Mouse (Mus musculus) forebrain, embryonic 16.5 days (tissue): Measurements from ENCODE around the gene Pax3. TPM values are rescaled to one million over a fixed set of nuclear protein-coding genes. Genes with fewer than 3 reads are reported as not detected.

Experiments used
- ATAC-seq: fragments of 200-750 bp; cut with Nextera tagmentation; 2 replicates; pipeline ENCODE4 v1.8.0; 2017; ENCODE audit warnings: mild to moderate bottlenecking, moderate library complexity
- H3K27ac ChIP-seq: fragments of 300-500 bp; sonication (generic); 2 replicates; pipeline ENCODE4 v1.5.1; 2014; ENCODE audit warnings: low read length, control low read depth
- H3K27me3 ChIP-seq: fragments of 300-500 bp; sonication (generic); replicated peaks from 2 replicates; pipeline ENCODE4 v1.6.1; 2014; ENCODE audit warnings: low read length; ENCODE audit not compliant: control insufficient read depth, insufficient read depth
- H3K36me3 ChIP-seq: fragments of 300-500 bp; sonication (generic); 2 replicates; pipeline ENCODE4 v1.6.1; 2014; ENCODE audit not compliant: control insufficient read depth, insufficient read depth
- H3K4me1 ChIP-seq: fragments of 300-500 bp; sonication (generic); replicated peaks from 2 replicates; pipeline ENCODE4 v1.6.1; 2014; ENCODE audit warnings: low read length; ENCODE audit not compliant: control insufficient read depth, insufficient read depth
- H3K4me2 ChIP-seq: fragments of 300-500 bp; sonication (generic); 2 replicates; pipeline ENCODE4 v1.6.1; 2014; ENCODE audit warnings: mild to moderate bottlenecking, low read length, control low read depth
- H3K4me3 ChIP-seq: fragments of 300-500 bp; sonication (generic); replicated peaks from 2 replicates; pipeline ENCODE4 v1.5.1; 2014; ENCODE audit warnings: mild to moderate bottlenecking, low read length, control low read depth
- H3K9ac ChIP-seq: fragments of 300-500 bp; sonication (generic); replicated peaks from 2 replicates; pipeline ENCODE4 v1.6.1; 2014; ENCODE audit warnings: low read depth, low read length, control low read depth
- H3K9me3 ChIP-seq: fragments of 300-500 bp; sonication (generic); 2 replicates; pipeline ENCODE4 v1.6.1; 2016; ENCODE audit warnings: low read length; ENCODE audit not compliant: control insufficient read depth
- WGBS: fragments of 180-500 bp; shearing (Covaris S2); extraction: QIAGEN DNeasy Blood & Tissue Kit; methylation state at CpG from one replicate; pipeline ENCODE4 v1.1.7; 2014; 5-methylcytosine and 5-hydroxymethylcytosine counted together
- polyA plus RNA-seq: library from polyadenylated mRNA; unstranded; fragments of >200 nt; fragmentation: Nextera tagmentation; extraction: Ambion mirVana; gene quantifications from 2 replicates; pipeline ENCODE4 v1.2.1, GENCODE M21; 2015

Gene Pax3
- polyA plus RNA-seq, 1 experiment from 2014 or later, result not detected

GRCm38 (mm10) chr1:78215749-78216508, 19.0 kb upstream of the Pax3 start:
- Histone ChIP-seq H3K4me2 (peak overlapping the region; percentile 86), H3K4me1 (peaks cover 21% of the 10 kb centered on the region), H3K36me3 (no peaks in the 10 kb centered on the region), H3K4me3 (peak overlapping the region; percentile 24), H3K9ac (no peak overlapping the region), H3K27ac (no peak overlapping the region), H3K9me3 (no peaks in the 10 kb centered on the region), H3K27me3 (peaks cover 77% of the 10 kb centered on the region)
- WGBS, result under 1% methylated on average over 36 of the region's 36 CpGs
- ATAC-seq, result 0 out of 2 replicates have a peak, but pooled peaks have one; percentile 32

DNA sequence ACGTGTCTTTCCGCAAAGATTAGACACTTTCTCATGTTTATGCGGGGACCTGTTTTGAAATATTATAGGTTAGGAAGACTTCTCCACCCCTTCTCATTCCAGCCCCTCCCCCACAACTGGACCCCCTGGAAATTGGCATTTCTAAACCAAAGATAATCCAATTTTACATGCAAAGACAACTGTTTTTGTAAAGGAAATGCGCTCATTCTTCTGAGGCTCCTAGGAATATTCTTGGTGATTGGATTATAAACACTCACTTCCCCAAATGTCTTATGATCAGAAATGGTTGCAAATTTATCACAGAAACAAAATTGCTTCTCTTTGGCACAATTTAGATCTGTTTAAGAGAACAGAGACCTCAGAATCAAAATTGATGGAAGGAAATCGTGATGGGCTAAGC, 14.1 kb upstream of the Pax3 start:
- 2% methylated on average over 5 of the region's 5 CpGs for WGBS
- H3K9ac ChIP-seq, result no peak overlapping the region
- H3K27ac ChIP-seq, result no peak overlapping the region
- no peak overlapping the region for H3K4me2 ChIP-seq
- no peaks in the 10 kb centered on the region for H3K36me3 ChIP-seq
- peaks cover 87% of the 10 kb centered on the region for H3K27me3 ChIP-seq
- no peak overlapping the region for H3K4me3 ChIP-seq
- peaks cover 5% of the 10 kb centered on the region for H3K4me1 ChIP-seq
- no peaks in the 10 kb centered on the region; the same call in 1 of the 2 replicates for H3K9me3 ChIP-seq
- ATAC-seq, result no peak

DNA sequence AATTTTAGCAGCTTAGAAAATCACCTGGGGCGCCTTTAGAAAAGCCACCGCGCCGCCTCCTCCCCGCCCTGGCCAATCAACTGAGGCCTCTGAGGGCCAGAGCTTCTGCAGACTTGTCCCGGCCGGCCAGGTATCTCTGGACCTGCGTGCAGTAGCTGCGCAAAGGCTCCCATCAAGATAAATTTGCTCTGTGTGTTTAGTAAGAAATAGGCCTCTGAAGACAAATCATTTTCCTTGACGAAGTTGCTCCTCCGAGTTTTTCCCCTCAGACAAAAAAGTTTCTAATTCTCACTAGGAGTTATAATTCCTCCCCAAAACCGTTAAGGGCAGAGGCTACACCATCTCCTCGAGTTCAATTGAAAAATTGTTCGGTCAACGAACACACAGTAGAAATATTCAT, 13.6 kb upstream of the Pax3 start:
- ATAC-seq, result no peak
- no peaks in the 10 kb centered on the region; the same call in 1 of the 2 replicates for H3K9me3 ChIP-seq
- no peak overlapping the region for H3K4me2 ChIP-seq
- no peak overlapping the region for H3K4me3 ChIP-seq
- no peak overlapping the region for H3K9ac ChIP-seq
- 1% methylated on average over 15 of the region's 15 CpGs for WGBS
- no peaks in the 10 kb centered on the region for H3K36me3 ChIP-seq
- H3K27me3 ChIP-seq, result peaks cover 87% of the 10 kb centered on the region
- H3K4me1 ChIP-seq, result peaks cover under 1% of the 10 kb centered on the region
- H3K27ac ChIP-seq, result no peak overlapping the region

DNA sequence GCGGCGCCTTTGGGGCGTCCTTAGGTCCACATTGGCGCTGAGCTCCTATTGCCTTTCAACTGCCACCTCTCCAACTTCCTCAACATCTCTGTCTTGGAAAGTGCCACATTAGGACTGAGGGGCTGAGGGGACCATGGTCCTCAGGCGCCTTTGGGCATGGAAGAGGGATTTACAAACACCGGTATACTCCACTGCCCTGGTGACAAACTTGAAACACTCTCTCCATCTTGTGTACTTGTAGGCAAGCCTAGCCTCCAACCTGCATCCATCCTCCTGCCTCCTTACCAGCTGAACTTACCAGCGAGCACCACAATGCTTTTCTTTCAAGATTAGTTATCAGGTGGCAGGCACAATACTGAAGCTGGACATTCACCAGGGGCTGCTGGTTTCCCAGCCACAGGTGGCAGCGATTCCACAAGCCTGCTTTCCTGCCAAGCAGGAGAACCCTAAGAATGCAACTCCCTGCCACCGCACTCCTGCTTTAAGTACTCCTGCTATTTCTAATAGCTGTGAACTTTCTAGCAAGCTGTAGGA, 11.4 kb upstream of the Pax3 start:
- WGBS, result 5% methylated on average over 9 of the region's 9 CpGs
- H3K4me1 ChIP-seq, result peaks cover 8% of the 10 kb centered on the region

GRCm38 (mm10) chr1:78204341-78204740, 7.4 kb upstream of the Pax3 start:
- Histone ChIP-seq H3K4me1 (peaks cover 11% of the 10 kb centered on the region), H3K27me3 (peaks cover 89% of the 10 kb centered on the region), H3K36me3 (no peaks in the 10 kb centered on the region), H3K27ac (no peak overlapping the region), H3K9ac (no peak overlapping the region), H3K4me2 (no peak overlapping the region), H3K4me3 (no peak overlapping the region), H3K9me3 (no peaks in the 10 kb centered on the region; the same call in 1 of the 2 replicates)
- no peak for ATAC-seq
- WGBS, result 35% methylated on average over 4 of the region's 4 CpGs

More for the DNA sequence above, 11.4 kb upstream of the Pax3 start:
- Histone ChIP-seq H3K9ac (no peak overlapping the region), H3K27me3 (peaks cover 93% of the 10 kb centered on the region), H3K36me3 (no peaks in the 10 kb centered on the region), H3K4me3 (no peak overlapping the region), H3K4me2 (no peak overlapping the region), H3K9me3 (no peaks in the 10 kb centered on the region; the same call in 1 of the 2 replicates), H3K27ac (no peak overlapping the region)
- ATAC-seq, result no peak

- Histone ChIP-seq H3K9ac (no peak overlapping the region), H3K27ac (no peak overlapping the region), H3K36me3 (no peaks in the 10 kb centered on the region), H3K9me3 (no peaks in the 10 kb centered on the region; the same call in 1 of the 2 replicates), H3K4me1 (peaks cover 11% of the 10 kb centered on the region), H3K4me2 (peak overlapping the region; percentile 46), H3K27me3 (peaks cover 89% of the 10 kb centered on the region), H3K4me3 (peak overlapping the region; percentile 32)
- peak; percentile 44; the same call in 1 of the 2 replicates for ATAC-seq
- 1% methylated on average over 33 of the region's 33 CpGs for WGBS
These were observed 6.8 kb upstream of the Pax3 start for GRCm38 (mm10) chr1:78203622-78204211.

- peak overlapping the region; percentile 32 for H3K4me3 ChIP-seq
- H3K9me3 ChIP-seq, result no peaks in the 10 kb centered on the region; the same call in 1 of the 2 replicates
- no peaks in the 10 kb centered on the region for H3K36me3 ChIP-seq
- H3K4me2 ChIP-seq, result peak overlapping the region; percentile 46
- H3K4me1 ChIP-seq, result peaks cover 11% of the 10 kb centered on the region
- no peak overlapping the region for H3K9ac ChIP-seq
- under 1% methylated on average over 14 of the region's 14 CpGs for WGBS
- peak; percentile 14; the same call in 1 of the 2 replicates for ATAC-seq
- H3K27ac ChIP-seq, result no peak overlapping the region
- H3K27me3 ChIP-seq, result peaks cover 89% of the 10 kb centered on the region
These were observed 6.2 kb upstream of the Pax3 start for GRCm38 (mm10) chr1:78203086-78203614.

DNA sequence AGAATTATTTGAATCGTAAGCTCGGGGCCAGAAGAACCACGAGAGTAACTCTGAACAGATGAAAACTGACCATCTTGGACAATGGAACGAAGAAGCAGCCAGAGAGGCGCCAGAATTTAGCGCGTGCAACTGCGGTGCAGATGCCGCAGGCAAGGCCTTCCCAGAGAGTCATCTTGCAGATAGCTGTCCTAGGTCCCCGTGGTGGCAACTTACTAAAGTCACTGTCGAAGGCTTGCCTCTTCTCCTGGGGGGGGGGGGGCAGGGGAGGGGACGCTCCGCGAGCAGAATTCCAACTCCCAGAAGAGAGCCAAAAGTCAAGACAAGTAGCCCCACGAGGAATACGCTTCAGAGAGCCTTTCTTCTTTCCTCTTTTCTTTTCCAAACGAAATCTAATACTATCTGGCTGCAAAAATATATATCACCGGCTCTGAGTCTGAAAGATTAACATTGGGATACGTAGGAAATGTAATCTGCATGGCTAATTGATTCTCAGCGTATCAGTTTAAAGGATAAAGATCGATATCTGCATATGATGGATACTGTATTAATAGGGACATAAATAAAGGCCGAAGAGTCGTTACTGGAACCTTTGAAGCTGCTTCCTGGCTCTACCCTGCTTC, 5.6 kb upstream of the Pax3 start:
- Histone ChIP-seq H3K4me1 (peaks cover 11% of the 10 kb centered on the region), H3K36me3 (no peaks in the 10 kb centered on the region), H3K4me2 (no peak overlapping the region), H3K27me3 (peaks cover 89% of the 10 kb centered on the region), H3K4me3 (no peak overlapping the region), H3K9me3 (no peaks in the 10 kb centered on the region; the same call in 1 of the 2 replicates), H3K27ac (no peak overlapping the region), H3K9ac (no peak overlapping the region)
- under 1% methylated on average over 23 of the region's 23 CpGs for WGBS
- ATAC-seq, result no peak
